Comparison of ENCODE assay signal across 10 mouse cellular contexts in the genomic region with DNA sequence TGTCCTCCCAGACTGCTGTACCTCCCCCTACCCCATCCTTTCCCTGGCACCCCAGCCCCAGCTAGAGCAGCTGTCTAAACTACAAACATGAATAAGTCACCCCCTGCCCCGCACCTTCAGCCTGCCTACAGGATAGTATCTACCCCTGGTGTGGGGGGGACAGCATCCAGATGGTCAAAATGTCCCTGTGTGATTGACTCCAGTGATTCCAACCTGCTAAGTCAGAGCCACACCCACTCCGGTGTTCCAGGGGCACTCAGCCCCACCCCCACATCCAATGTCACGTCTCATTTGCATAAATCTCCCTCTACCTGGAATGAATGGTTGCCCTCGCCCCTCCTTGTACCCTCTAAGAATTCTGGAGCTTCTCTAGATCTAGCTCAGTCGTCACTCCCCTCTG. TPM values are rescaled to one million over a fixed set of nuclear protein-coding genes. Genes with fewer than 3 reads are reported as not detected.
DNase-seq lines count a peak whose midpoint lies in the region; ATAC-seq lines count a peak whose summit lies in the region.
"Had no signal": no experiment of that assay in that cellular context is flagged by ENCODE, and none has a peak within 500 bp of the region (broad histone marks: within the 10 kb centered on the region; RNA-seq: fewer than 3 reads in every experiment).

No protein-coding gene starts in this region.

- DNase-seq in hindbrain, embryonic 10.5 days (ENCODE audit: low spot score), result no peak
- DNase-seq in retina, postnatal 1 day, result peak; percentile 45
- no peak for DNase-seq in retina, embryonic 14.5 days (ENCODE audit: low spot score)
- DNase-seq in adrenal gland, postnatal 25 days, result no peak
- DNase-seq: adrenal gland, postnatal 14 days; lung, postnatal 10 days had no signal

- H3K4me2 ChIP-seq in hindbrain, embryonic 13.5 days, result no peak overlapping the region
- no peak overlapping the region for H3K4me2 ChIP-seq in forebrain, embryonic 16.5 days (ENCODE audit: low read length)
- peak overlapping the region; percentile 38 for H3K4me2 ChIP-seq in neural tube, embryonic 15.5 days

- H3K27ac ChIP-seq in hindbrain, embryonic 13.5 days, result peak overlapping the region; percentile 19; the same call in 1 of the 2 replicates
- H3K27ac ChIP-seq in hindbrain, embryonic 10.5 days, result no peak overlapping the region
- H3K27ac ChIP-seq in forebrain, embryonic 16.5 days (ENCODE audit: low read length), result no peak overlapping the region
- H3K27ac ChIP-seq in neural tube, embryonic 15.5 days (replicated peaks), result peak overlapping the region; percentile 59; the same call in 1 of the 2 replicates

- H3K9ac ChIP-seq in hindbrain, embryonic 13.5 days, result peak overlapping the region; percentile 29; the same call in 1 of the 2 replicates
- H3K9ac ChIP-seq in forebrain, embryonic 16.5 days (replicated peaks; ENCODE audit: low read depth, low read length), result no peak overlapping the region
- peak overlapping the region; percentile 10; the same call in 1 of the 2 replicates for H3K9ac ChIP-seq in neural tube, embryonic 15.5 days (replicated peaks)

- peaks cover 27% of the 10 kb centered on the region for H3K4me1 ChIP-seq in hindbrain, embryonic 13.5 days (replicated peaks)
- peaks cover 17% of the 10 kb centered on the region for H3K4me1 ChIP-seq in hindbrain, embryonic 10.5 days (replicated peaks)
- peaks cover 33% of the 10 kb centered on the region for H3K4me1 ChIP-seq in forebrain, embryonic 16.5 days (replicated peaks; ENCODE audit: control insufficient read depth, insufficient read depth, low read length)
- H3K4me1 ChIP-seq in neural tube, embryonic 15.5 days, result peaks cover 30% of the 10 kb centered on the region

- 39% methylated on average over 5 of the region's 5 CpGs for WGBS in hindbrain, embryonic 13.5 days
- WGBS in hindbrain, embryonic 10.5 days, result 37% methylated on average over 5 of the region's 5 CpGs
- WGBS in forebrain, embryonic 16.5 days, result 34% methylated on average over 5 of the region's 5 CpGs
- WGBS in neural tube, embryonic 15.5 days, result 28% methylated on average over 5 of the region's 5 CpGs

- no peak overlapping the region for H3K4me3 ChIP-seq in hindbrain, embryonic 13.5 days
- H3K4me3 ChIP-seq in hindbrain, embryonic 10.5 days, result no peak overlapping the region
- no peak overlapping the region for H3K4me3 ChIP-seq in forebrain, embryonic 16.5 days (replicated peaks; ENCODE audit: low read length)
- no peak overlapping the region for H3K4me3 ChIP-seq in neural tube, embryonic 15.5 days (replicated peaks)

- no peaks in the 10 kb centered on the region for H3K9me3 ChIP-seq in hindbrain, embryonic 13.5 days
- no peaks in the 10 kb centered on the region for H3K9me3 ChIP-seq in hindbrain, embryonic 10.5 days
- no peaks in the 10 kb centered on the region for H3K9me3 ChIP-seq in forebrain, embryonic 16.5 days (ENCODE audit: control insufficient read depth, low read length)
- H3K9me3 ChIP-seq in neural tube, embryonic 15.5 days (replicated peaks), result no peaks in the 10 kb centered on the region

- H3K27me3 ChIP-seq in hindbrain, embryonic 13.5 days, result 0 out of 2 replicates have a peak, but pooled peaks cover 4% of the 10 kb centered on the region
- no peaks in the 10 kb centered on the region for H3K27me3 ChIP-seq in hindbrain, embryonic 10.5 days (ENCODE audit: insufficient read depth, poor library complexity, severe bottlenecking)
- H3K27me3 ChIP-seq in forebrain, embryonic 16.5 days (replicated peaks; ENCODE audit: control insufficient read depth, insufficient read depth, low read length), result no peaks in the 10 kb centered on the region
- H3K27me3 ChIP-seq in neural tube, embryonic 15.5 days (replicated peaks), result no peaks in the 10 kb centered on the region

- ATAC-seq in hindbrain, embryonic 13.5 days (ENCODE audit: low FRiP score), result 0 out of 2 replicates have a peak, but pooled peaks have one; percentile 36
- 0 out of 2 replicates have a peak, but pooled peaks have one; percentile 29 for ATAC-seq in forebrain, embryonic 16.5 days
- ATAC-seq in neural tube, embryonic 15.5 days (ENCODE audit: low FRiP score), result no peak

- H3K36me3 ChIP-seq in hindbrain, embryonic 13.5 days, result peaks cover 6% of the 10 kb centered on the region; the same call in 1 of the 2 replicates
- 0 out of 2 replicates have a peak, but pooled peaks cover 3% of the 10 kb centered on the region for H3K36me3 ChIP-seq in hindbrain, embryonic 10.5 days
- H3K36me3 ChIP-seq in forebrain, embryonic 16.5 days (ENCODE audit: control insufficient read depth, insufficient read depth), result no peaks in the 10 kb centered on the region
- no peaks in the 10 kb centered on the region for H3K36me3 ChIP-seq in neural tube, embryonic 15.5 days
- H3K36me3 ChIP-seq: G1E had no signal

RNA-seq across cellular contexts. Expression of a gene that starts 13.4 kb away (rescaled TPM):
- 15.8 and 21.2 TPM in 2 replicates for polyA plus RNA-seq in hindbrain, embryonic 13.5 days (2015; fragmentation: Nextera tagmentation; extraction: Ambion mirVana)
- 6.7 and 10.2 TPM in 2 replicates for polyA plus RNA-seq in hindbrain, embryonic 10.5 days (2016; fragmentation: Nextera tagmentation; extraction: Ambion mirVana)
- 31.8 and 34.3 TPM in 2 replicates for polyA plus RNA-seq in forebrain, embryonic 16.5 days (2015; fragmentation: Nextera tagmentation; extraction: Ambion mirVana)
- 19.8 and 20.0 TPM in 2 replicates for polyA plus RNA-seq in neural tube, embryonic 15.5 days (2015; fragmentation: Nextera tagmentation; extraction: Ambion mirVana)
- 19.7 and 28.1 TPM in 2 replicates for total RNA-seq in adrenal gland, postnatal 25 days (2021)
- total RNA-seq: G1E had no signal
- polyA plus RNA-seq: G1E had no signal

Comparison
In these comparisons a context has a peak if more than half of its experiments do, and no peak if none do; other contexts are left out.
1. H3K27ac ChIP-seq: peak in hindbrain, embryonic 13.5 days (single experiment) and neural tube, embryonic 15.5 days (single experiment); none in hindbrain, embryonic 10.5 days (single experiment) and forebrain, embryonic 16.5 days (single experiment).